Mouse (Mus musculus) ES-Bruce4 (cell line): ENCODE measurements at regions not wholly inside any gene's neighbourhood (a gene's known extent, or its start where the extent isn't known, plus 50 kb on each side); places are given as distances from the start of the nearest gene placed in this dataset.

Experiments
- CTCF ChIP-seq: IDR thresholded peaks from one replicate; pipeline ENCODE4 v1.8.1; 2011; ENCODE audit warnings: low read depth, low read length
- EP300 ChIP-seq: IDR thresholded peaks from 2 replicates; pipeline ENCODE4 v1.6.1; 2011; ENCODE audit warnings: low read depth, low read length; ENCODE audit not compliant: insufficient read depth
- POLR2A ChIP-seq: IDR thresholded peaks from one replicate; pipeline ENCODE4 v1.8.1; 2011; ENCODE audit warnings: low read length; ENCODE audit not compliant: insufficient read depth

DNA sequence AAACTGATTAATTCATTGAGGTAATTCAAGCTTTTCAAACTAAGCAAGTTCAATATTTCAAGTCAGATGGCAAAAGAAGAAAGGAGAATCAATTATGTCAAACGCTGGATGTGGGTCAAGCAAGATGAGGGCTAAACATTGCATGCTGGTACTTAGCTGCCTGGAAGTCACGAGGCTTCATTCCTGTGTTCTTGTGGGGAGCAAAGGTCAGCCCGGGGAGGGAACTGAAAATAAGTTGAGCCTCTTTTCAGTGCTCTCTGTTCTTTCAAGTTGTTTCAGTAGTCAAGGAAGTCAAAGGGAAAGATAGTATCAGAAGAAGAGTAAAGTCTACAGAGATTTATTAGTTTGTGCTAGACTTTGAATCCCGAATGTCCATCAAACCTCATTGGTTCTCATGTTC lies 122.9 kb upstream of the Fat1 start:
- TF ChIP-seq POLR2A (no peak), CTCF (no peak), EP300 (no peak)
